Mouse (Mus musculus) urinary bladder, postnatal 14 days (tissue): Measurements from ENCODE around the gene Hspa4l.

Experiments
- DNase-seq: peaks from one replicate; pipeline ENCODE4 v3.0.0; 2021; ENCODE audit warnings: low spot score

Gene Hspa4l

GRCm38 (mm10) chr3:40744024-40744835, at the start of gene Hspa4l:
Hspa4l (plus strand) TSS chr3:40744495.
- DNase-seq: no peak

GRCm38 (mm10) chr3:40695162-40695561, 49.1 kb upstream of the Hspa4l start:
- DNase-seq: no peak

- DNase-seq: no peak
These were observed 45.5 kb upstream of the Hspa4l start for GRCm38 (mm10) chr3:40698834-40699233.

- no peak for DNase-seq
These were observed 39.4 kb upstream of the Hspa4l start for GRCm38 (mm10) chr3:40704816-40705430.

- no peak for DNase-seq
These were observed 35.6 kb upstream of the Hspa4l start, which contains the start of gene Slc25a31 for GRCm38 (mm10) chr3:40708655-40709054. Slc25a31 (plus strand) TSS chr3:40708855.

- no peak for DNase-seq
These were observed 28.2 kb upstream of the Hspa4l start for GRCm38 (mm10) chr3:40716056-40716455.

- DNase-seq: no peak
These were observed 25.3 kb upstream of the Hspa4l start for GRCm38 (mm10) chr3:40719022-40719421.

- no peak for DNase-seq
These were observed 5.8 kb upstream of the Hspa4l start for GRCm38 (mm10) chr3:40738381-40738912.

- DNase-seq: peak; percentile 92
These were observed 753 bp downstream of the Hspa4l start for GRCm38 (mm10) chr3:40744836-40745660.

- DNase-seq: peak; percentile 4
These were observed 1.6 kb downstream of the Hspa4l start for GRCm38 (mm10) chr3:40745661-40746547.

GRCm38 (mm10) chr3:40760746-40761145, 16.5 kb downstream of the Hspa4l start:
- DNase-seq: no peak

- no peak for DNase-seq
These were observed 17.0 kb downstream of the Hspa4l start for GRCm38 (mm10) chr3:40761312-40761711.

GRCm38 (mm10) chr3:40793783-40794182, 49.5 kb downstream of the Hspa4l start:
- DNase-seq: no peak

GRCm38 (mm10) chr3:40798054-40798453, 53.8 kb downstream of the Hspa4l start:
- DNase-seq: no peak

GRCm38 (mm10) chr3:40798500-40798899, 54.2 kb downstream of the Hspa4l start:
- DNase-seq: peak; percentile 57

GRCm38 (mm10) chr3:40799530-40800372, 55.5 kb downstream of the Hspa4l start, which contains the start of gene Plk4:
Plk4 (plus strand) TSS chr3:40800019.
- peak; percentile 98 for DNase-seq

GRCm38 (mm10) chr3:40800373-40800823, 56.1 kb downstream of the Hspa4l start:
- DNase-seq: peak; percentile 56

- no peak for DNase-seq
These were observed 62.6 kb downstream of the Hspa4l start for GRCm38 (mm10) chr3:40806871-40807270.

GRCm38 (mm10) chr3:40808686-40809085, 64.4 kb downstream of the Hspa4l start:
- no peak for DNase-seq

GRCm38 (mm10) chr3:40809894-40810293, 65.6 kb downstream of the Hspa4l start:
- DNase-seq: no peak
